Mouse (Mus musculus) ovary, postnatal 10 days (tissue): ENCODE measurements around the gene Galnt10.

Experiments used
- DNase-seq: peaks from one replicate; pipeline ENCODE4 v3.0.0; 2022; ENCODE audit warnings: low spot score

Gene Galnt10

DNA sequence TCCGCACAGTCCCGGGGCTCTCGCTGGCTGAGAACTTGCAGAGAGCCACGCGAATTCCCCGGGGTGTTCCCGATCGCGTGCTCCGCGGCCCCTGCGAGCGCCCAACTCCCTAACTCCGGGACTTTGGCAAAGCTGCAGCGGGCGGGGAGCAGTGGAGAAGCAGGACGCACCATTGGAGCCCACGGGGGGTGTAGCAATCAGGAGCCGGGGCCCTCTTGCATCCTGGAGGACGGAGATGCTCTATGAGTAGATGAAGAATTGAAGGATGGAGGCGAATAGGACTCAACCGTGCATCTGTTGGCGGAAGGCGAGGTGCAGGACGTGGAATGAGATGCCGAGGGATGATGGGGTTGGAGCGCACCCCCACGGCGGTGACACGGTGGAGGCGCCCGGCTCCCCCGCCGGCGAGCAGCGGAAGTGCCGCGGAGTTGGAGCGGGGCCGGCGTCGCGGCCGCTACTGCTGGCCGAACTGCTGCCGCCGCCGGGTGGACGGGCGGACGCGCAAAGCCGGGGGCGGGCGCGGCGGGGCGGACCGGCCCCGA is at the start of gene Galnt10:
TSS of gene Galnt10 (plus strand) at position 425 of the 542 bp plus-strand sequence.
- DNase-seq, result peak; percentile 82

DNA sequence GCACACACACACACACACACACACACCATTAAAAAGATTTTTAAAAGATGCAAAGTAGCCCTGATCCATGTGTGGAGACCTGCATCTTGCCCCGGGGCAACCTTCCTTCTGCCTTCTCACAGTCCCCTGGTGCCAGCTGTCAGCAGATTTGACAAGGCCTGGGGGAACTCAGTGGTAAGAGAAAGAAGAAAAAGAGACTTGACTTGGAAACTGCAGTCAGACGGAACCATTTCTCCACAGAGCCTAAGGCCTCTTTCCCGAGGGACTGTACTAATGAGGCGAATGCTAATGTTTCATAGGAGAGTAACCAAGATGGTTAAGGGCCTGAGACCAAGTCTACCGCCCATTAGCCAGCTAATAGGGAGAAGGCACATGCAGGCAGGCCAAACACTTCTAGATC is 49.3 kb upstream of the Galnt10 start:
- no peak for DNase-seq

- no peak for DNase-seq
Measured at GRCm38 (mm10) chr11:57598161-57598560, 47.1 kb upstream of the Galnt10 start.

- DNase-seq, result no peak
Measured at GRCm38 (mm10) chr11:57599304-57599703, 45.9 kb upstream of the Galnt10 start.

DNA sequence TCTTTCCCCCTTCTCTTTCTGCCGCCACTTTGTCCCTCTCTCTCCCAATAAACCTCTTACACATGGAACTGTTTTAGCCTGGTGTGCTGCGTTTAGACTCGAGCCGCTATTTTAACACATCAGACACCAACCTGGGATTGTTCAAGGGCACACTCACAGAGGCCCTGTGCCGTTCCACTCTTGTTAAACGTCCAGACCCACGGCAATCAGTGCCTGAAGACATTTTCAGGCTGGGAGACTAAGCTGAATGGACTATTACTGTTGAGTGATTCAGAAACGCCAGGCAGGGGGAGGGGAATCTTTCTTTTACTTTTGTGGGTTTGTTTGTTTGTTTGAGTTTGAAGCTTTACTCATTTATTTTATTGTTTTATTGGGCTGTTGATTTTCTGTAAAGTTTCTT is 45.1 kb upstream of the Galnt10 start:
- DNase-seq, result no peak

DNA sequence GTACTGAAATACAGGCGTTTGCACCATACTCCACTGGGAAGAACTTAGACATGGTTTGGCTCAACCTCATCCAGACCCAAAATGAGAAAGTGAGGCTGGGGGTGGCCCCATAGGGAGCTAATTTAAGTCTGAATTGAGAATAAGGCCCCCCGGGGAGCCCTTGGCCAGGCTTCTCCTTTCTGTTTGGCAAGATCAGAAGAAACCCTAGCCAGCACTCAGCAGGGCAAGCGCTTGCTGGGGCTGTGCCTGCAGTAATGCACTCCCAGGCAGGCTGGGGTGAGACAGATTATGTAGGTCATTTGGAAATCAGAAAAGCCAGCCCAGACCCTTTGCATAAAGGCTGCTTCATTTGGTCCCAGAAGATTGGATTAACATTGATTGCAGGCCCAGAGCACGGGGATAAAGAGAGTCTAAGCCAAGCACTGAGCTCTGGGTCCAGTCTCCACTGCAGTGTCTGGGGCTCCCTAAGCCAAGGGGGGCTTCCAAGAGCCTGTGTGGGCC is 44.6 kb upstream of the Galnt10 start:
- DNase-seq, result no peak

- DNase-seq, result no peak
Measured at GRCm38 (mm10) chr11:57601806-57602455, 43.3 kb upstream of the Galnt10 start.

- no peak for DNase-seq
Measured at GRCm38 (mm10) chr11:57605086-57605485, 40.2 kb upstream of the Galnt10 start.

GRCm38 (mm10) chr11:57605660-57606059 is 39.6 kb upstream of the Galnt10 start:
- DNase-seq, result no peak

GRCm38 (mm10) chr11:57614502-57614901 is 30.7 kb upstream of the Galnt10 start:
- no peak for DNase-seq

GRCm38 (mm10) chr11:57615286-57615685 is 30.0 kb upstream of the Galnt10 start:
- DNase-seq, result no peak

GRCm38 (mm10) chr11:57615871-57616270 is 29.4 kb upstream of the Galnt10 start:
- DNase-seq, result no peak

- no peak for DNase-seq
Measured at GRCm38 (mm10) chr11:57617526-57618264, 27.5 kb upstream of the Galnt10 start.

- no peak for DNase-seq
Measured at GRCm38 (mm10) chr11:57621472-57621871, 23.8 kb upstream of the Galnt10 start.

DNA sequence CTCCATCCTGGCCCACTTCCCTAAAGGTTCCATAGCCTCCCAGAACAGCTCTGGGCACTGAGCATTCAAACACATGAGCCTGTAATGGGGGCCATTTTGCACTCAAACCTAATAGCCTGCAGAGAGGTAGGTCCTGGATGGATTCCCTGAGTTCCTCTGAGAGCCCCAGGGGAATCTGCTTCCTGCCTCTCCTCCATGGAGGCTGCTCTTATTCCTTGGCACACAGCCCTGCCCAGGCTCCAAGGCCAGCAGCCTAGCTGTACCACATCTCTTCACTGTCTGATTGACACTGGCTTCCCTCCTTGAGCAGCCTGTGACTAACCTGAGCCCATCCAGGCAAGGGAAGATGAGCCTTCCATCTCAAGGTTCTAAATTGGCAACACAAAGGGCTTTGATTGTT is 23.4 kb upstream of the Galnt10 start:
- no peak for DNase-seq

DNA sequence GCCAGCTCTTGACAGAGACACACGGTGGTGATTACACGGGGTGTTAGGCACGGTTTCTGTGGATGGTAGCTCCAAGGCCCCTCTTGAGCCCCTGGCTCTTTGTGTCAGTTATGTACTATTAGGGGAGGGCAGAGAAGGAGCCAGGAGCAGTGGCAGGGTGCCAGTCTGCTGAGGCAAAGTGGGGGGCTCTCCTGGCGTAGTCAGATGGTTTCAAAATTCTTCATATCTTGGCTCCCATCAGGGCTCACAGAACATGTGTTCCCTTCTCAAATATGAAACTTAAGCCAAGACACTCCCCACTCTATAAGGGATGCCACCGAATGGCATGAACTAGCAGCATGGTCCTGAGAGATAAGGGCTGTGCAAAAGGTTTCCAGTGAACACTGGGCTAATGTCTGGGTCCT is 20.8 kb upstream of the Galnt10 start:
- DNase-seq, result no peak

DNA sequence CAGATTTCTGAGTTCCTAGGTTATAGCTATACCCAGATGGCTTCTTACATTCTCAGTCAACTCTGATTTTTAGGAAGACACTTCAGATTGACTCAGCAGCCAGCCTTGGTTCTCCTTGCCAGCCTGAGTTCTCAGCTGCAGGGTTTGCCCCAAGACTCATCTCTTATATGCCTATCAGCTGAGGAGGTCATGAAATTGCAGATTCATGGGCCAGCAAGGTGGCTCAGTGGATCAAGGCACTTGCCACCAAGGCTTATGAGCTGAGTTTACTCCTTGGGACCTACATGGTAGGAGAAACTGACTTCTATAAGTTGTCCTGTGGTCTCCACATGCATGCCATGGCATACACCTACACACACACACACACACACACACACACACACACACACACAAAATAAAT is 19.8 kb upstream of the Galnt10 start:
- no peak for DNase-seq

GRCm38 (mm10) chr11:57627086-57627735 is 18.0 kb upstream of the Galnt10 start:
- no peak for DNase-seq

- DNase-seq, result no peak
Measured at GRCm38 (mm10) chr11:57631805-57632485, 13.3 kb upstream of the Galnt10 start.

DNA sequence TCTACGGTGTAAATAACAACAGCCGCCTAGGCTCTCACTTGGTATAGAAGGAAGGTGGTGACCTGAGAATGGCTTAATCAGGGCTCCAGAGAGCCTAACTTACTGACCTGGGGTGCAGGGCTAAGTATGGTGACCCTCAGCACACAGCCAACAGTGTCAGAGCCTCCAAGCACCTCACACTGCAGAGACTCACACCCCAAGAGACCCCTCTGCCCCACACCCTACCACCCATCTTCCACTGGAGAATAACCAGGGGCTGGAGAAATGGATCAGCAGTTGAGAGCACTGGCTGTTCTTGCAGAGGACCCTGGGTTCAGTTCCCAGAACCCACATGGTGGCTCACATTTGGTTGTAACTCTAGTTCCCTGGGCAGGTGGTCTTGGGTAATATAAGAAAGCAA is 12.2 kb upstream of the Galnt10 start:
- DNase-seq, result no peak

DNA sequence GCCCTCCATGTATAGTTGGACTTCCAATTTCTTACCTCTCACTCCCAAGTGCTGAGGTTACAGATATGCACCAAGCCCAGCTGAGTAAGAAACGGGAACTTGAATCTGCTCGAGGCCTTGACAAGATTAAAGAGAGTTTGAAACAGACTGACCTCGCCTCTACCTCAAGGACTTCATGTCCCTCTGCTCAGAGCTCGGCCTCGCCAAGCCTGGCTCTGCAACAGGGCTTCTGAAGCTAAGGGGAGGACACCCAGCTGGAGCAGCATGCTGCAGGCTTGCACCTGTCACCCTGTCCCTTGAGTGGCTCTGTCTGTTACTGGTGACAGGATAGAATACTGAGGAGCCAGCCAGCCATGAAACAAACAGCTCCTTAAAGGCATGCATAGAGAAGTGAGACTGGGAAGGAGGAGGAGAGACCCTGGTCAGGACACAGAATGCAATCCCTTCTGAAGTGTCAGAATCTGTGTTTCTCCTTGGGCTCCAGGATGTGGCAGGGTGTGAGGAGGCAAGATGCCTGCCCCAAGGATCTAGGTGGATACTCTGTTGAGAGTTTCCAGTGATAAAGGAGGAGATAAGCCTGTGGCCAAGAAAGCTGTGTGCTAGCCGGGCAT is 11.2 kb upstream of the Galnt10 start:
- DNase-seq, result no peak

DNA sequence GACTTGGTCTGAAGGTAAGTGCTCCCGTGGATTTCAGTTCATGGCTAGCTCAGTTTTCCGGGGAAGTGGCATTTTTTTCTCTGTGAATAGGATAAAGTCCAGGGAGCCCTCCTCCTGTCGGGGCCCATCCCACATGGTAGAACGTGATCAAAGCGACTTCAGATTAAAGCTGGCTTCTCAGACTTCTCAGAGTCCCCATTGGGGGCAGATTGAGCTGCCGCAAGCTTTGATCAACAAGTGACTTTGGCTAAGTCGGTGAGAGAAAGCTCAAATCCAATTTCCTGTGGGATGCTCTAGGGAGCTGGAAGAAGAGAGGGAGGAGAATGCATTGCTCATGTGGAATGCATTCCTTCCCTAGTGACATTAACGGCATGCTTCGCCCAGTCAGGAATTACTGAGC is 10.1 kb upstream of the Galnt10 start:
- DNase-seq, result no peak
